Mouse (Mus musculus) ES-E14 (cell line): ENCODE data around the gene Pdcd2l. TPM values are rescaled to one million over a fixed set of nuclear protein-coding genes. Genes with fewer than 3 reads are reported as not detected.

Experiments
- DNase-seq: peaks from one replicate; pipeline ENCODE4 v3.0.0-alpha.2; 2013; ENCODE audit warnings: low read depth, low spot score
- H3K27ac ChIP-seq: 2 replicates; pipeline ENCODE4 v1.5.1; 2012; ENCODE audit warnings: low read depth, mild to moderate bottlenecking, low read length, moderate library complexity, mixed read lengths; ENCODE audit not compliant: poor library complexity, insufficient read depth, severe bottlenecking
- H3K36me3 ChIP-seq: 2 replicates; pipeline ENCODE4 v1.6.1; 2012; ENCODE audit warnings: mild to moderate bottlenecking, low read length, moderate library complexity, mixed read lengths; ENCODE audit not compliant: control insufficient read depth, poor library complexity, insufficient read depth, severe bottlenecking
- H3K4me1 ChIP-seq, 2 experiments: fragments of 150-350 bp in 1 of 2; sonication (generic) in 1 of 2; 2 replicates each; pipeline ENCODE4 v1.6.1; 2012; ENCODE audit warnings: low read length in 2 of 2, mild to moderate bottlenecking in 1 of 2, mixed read lengths in 1 of 2; ENCODE audit not compliant: control insufficient read depth in 2 of 2, insufficient read depth in 2 of 2, poor library complexity in 1 of 2
- H3K4me3 ChIP-seq, 2 experiments: fragments of 150-350 bp in 1 of 2; sonication (generic) in 1 of 2; 2 replicates each; pipeline ENCODE4 v1.5.1; 2012; ENCODE audit warnings: low read length in 2 of 2, low read depth in 1 of 2, mild to moderate bottlenecking in 1 of 2, mixed read lengths in 1 of 2; ENCODE audit not compliant: insufficient read depth in 1 of 2, poor library complexity in 1 of 2, severe bottlenecking in 1 of 2
- H3K9ac ChIP-seq: 2 replicates; pipeline ENCODE4 v1.6.1; 2012; ENCODE audit warnings: low read depth, mild to moderate bottlenecking, low read length, mixed read lengths; ENCODE audit not compliant: poor library complexity, insufficient read depth, severe bottlenecking
- H3K9me3 ChIP-seq: fragments of 150-350 bp; sonication (generic); 2 replicates; pipeline ENCODE4 v1.6.1; 2012; ENCODE audit warnings: low read depth, mild to moderate bottlenecking, low read length; ENCODE audit not compliant: control insufficient read depth, insufficient read depth
- CHD2 ChIP-seq: IDR thresholded peaks from 2 replicates; pipeline ENCODE4 v1.6.1; 2014; ENCODE audit warnings: mild to moderate bottlenecking, low read depth, low read length, inconsistent platforms
- HCFC1 ChIP-seq: IDR thresholded peaks from 2 replicates; pipeline ENCODE4 v1.6.1; 2012; ENCODE audit warnings: low read length, inconsistent platforms, borderline replicate concordance; ENCODE audit not compliant: insufficient read depth
- MAFK ChIP-seq: IDR thresholded peaks from 2 replicates; pipeline ENCODE4 v1.6.1; 2014; ENCODE audit warnings: mild to moderate bottlenecking, low read depth, low read length, inconsistent platforms; ENCODE audit not compliant: insufficient read depth
- ZC3H11A ChIP-seq: IDR thresholded peaks from 2 replicates; pipeline ENCODE4 v1.6.1; 2012; ENCODE audit warnings: low read depth, mild to moderate bottlenecking, inconsistent platforms, low read length, borderline replicate concordance
- ZNF384 ChIP-seq: IDR thresholded peaks from 2 replicates; pipeline ENCODE4 v1.6.1; 2012; ENCODE audit warnings: low read depth, low read length, inconsistent platforms
- in situ Hi-C, 2 experiments: fragments of 600-800 bp; cut with MboI; formaldehyde crosslinking; loops; one replicate each; pipeline ENCODE4 v1.15.1; 2025; ENCODE audit warnings: low sequenced_read_pairs in 2 of 2, inconsistent platforms in 1 of 2; ENCODE audit not compliant: unreplicated experiment in 2 of 2
- total RNA-seq: library from RNA; depleted of rRNA; stranded (reverse); fragments of 300-350 nt; gene quantifications from 2 replicates; pipeline ENCODE4 v1.2.3, GENCODE M21; 2012

Pdcd2l gene
- total RNA-seq, 1 experiment, result 57.7 TPM

DNA sequence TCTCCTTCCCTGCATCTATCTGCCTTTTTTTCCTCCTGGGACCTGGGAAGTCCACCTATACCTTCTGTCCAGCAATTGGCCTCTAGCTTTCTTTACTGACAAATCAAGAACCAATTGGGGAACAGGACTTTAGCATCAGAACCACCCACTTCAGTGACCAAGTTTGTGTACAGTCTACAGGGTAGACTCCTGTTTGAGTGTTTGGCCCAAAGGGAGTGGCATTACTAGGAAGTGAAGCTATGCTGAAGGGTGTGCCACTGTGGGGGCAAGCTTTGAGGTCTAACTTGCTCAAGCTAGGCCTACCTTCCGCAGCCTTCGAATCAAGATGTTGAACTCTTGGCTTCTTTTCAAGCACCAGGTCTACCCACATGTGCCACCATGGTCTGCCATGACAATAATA, 4.4 kb upstream of the Pdcd2l start:
- Histone ChIP-seq H3K27ac (no peak overlapping the region), H3K9ac (no peak overlapping the region), H3K4me3 (no peak overlapping the region), H3K36me3 (peaks cover 46% of the 10 kb centered on the region), H3K9me3 (no peaks in the 10 kb centered on the region), H3K4me1 (no peaks in the 10 kb centered on the region)
- TF ChIP-seq ZNF384 (no peak), ZC3H11A (no peak), CHD2 (no peak), MAFK (no peak)
- in situ Hi-C loops, result no loop called here
- no peak for DNase-seq

DNA sequence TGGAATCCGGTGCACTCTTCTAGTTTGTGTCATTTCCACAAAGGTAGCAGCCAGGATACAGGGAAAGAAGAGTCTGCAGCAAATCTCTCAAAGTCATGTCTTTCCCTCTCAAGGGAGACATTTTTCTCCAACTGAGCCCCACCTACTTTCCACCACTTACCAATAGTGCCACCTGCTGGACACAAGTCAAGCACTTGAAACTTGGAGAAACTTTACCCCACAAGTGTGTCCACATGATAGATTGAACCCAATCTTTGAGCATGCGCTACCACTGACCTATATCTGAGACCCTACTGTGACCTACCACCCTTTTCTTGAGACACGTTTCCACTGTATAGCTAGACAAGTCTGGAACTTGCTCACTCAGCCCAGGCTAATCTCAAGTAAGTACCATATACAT, 1.9 kb upstream of the Pdcd2l start:
- TF ChIP-seq CHD2 (no peak), HCFC1 (no peak), ZC3H11A (peak; percentile 18; the same call in 1 of the 2 replicates), ZNF384 (peak; percentile 24; the same call in 1 of the 2 replicates)
- peaks cover 26% of the 10 kb centered on the region for H3K36me3 ChIP-seq
- DNase-seq, result peak; percentile 77

DNA sequence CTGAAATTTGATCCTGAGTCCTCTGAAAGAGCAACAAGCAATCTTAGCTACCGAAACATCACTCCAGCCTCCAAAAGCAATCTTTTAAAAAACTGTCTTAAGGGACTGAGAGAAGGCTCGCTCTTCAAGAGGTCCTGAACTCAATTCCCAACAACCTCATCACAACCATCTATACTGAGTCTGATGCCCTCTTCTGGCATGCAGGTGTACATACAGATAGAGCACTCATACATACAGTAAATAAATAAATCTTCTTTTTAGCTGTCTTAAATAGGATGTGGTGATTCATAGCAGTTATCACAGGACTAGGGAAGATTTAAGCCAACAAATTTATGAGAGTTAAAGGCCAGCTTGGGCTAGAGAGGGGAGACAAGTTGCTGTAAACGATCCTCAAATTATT, 829 bp downstream of the Pdcd2l start:
- TF ChIP-seq ZNF384 (no peak), MAFK (no peak), CHD2 (no peak), ZC3H11A (no peak), HCFC1 (no peak)
- Histone ChIP-seq H3K27ac (no peak overlapping the region), H3K9me3 (no peaks in the 10 kb centered on the region), H3K4me1 (peaks cover 0 to 2% of the 10 kb centered on the region in 2 experiments; a peak in 1 of 4 replicates), H3K4me3 (peak overlapping the region; percentile 87 to 98), H3K9ac (peak overlapping the region; percentile 100), H3K36me3 (peaks cover 15% of the 10 kb centered on the region)
- in situ Hi-C loops, result no loop called here
- DNase-seq, result no peak

More for the DNA sequence above, 1.9 kb upstream of the Pdcd2l start:
- H3K4me1 ChIP-seq, result peaks cover 0 to 2% of the 10 kb centered on the region in 2 experiments; a peak in 1 of 4 replicates
- no peak overlapping the region for H3K9ac ChIP-seq
- no peak overlapping the region for H3K4me3 ChIP-seq
- in situ Hi-C loops, result no loop called here
- H3K9me3 ChIP-seq, result no peaks in the 10 kb centered on the region
- H3K27ac ChIP-seq, result no peak overlapping the region

DNA sequence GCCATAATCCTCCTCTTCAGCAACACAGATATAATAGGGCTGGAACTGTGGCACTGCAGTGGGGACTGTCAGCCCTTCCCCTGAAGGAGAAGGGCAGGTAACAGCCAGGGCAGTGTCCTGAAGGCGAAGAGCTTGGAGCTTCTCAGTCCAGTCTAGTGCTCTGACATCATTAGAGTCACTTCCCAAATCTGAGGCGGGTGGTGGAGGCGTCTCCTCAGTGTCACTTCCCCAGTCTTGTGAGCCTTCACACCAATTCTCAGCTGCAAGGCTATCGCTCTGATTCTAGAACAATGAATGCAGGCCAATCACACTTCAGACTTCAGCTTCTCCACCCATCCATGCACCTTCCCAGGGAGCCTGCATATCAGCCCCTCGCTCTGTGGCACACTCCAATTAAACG, 3.6 kb downstream of the Pdcd2l start:
- Histone ChIP-seq H3K4me1 (peaks cover 0 to 2% of the 10 kb centered on the region in 2 experiments; a peak in 1 of 4 replicates), H3K36me3 (peaks cover 29% of the 10 kb centered on the region), H3K9ac (no peak overlapping the region), H3K27ac (no peak overlapping the region), H3K4me3 (no peak overlapping the region), H3K9me3 (no peaks in the 10 kb centered on the region)
- no peak for TF ChIP-seq ZNF384
- no peak for TF ChIP-seq ZC3H11A
- TF ChIP-seq MAFK, result no peak
- DNase-seq, result no peak
- in situ Hi-C loops, result no loop called here

DNA sequence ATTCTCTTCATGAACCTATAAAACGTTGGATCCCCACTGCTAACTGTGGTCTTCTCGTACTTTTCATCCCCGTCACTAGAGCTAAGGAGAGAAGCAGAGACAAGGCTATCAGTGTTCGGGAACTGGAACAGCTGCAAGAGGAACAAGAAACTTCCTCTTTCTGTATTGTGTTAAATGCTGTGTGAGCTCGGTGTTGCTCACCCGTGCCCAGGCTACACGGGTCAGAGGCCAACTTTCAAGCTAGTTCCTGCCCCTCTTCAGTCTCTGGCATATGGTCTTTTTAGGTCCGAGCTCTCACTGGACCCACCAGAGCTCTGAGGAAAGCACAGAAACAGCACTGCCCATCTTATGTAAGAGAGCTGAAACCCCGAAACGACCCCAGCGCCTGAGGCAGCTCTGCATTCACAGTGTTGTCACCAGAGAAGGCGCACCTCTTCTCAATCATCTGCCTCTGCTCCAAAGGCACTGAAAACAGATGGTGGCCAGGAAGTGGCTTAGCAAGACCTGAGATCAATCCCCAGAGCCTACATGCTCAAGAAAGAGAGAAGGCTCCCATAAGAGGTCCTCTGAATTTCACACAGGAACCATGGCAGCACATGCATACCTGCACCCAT, 7.0 kb downstream of the Pdcd2l start:
- no peak overlapping the region for H3K9ac ChIP-seq
- H3K36me3 ChIP-seq, result peaks cover 46% of the 10 kb centered on the region
- in situ Hi-C loops, result no loop called here
- no peak overlapping the region for H3K27ac ChIP-seq
- H3K9me3 ChIP-seq, result no peaks in the 10 kb centered on the region
- 0 out of 4 replicates have a peak, but pooled peaks cover 0 to 2% of the 10 kb centered on the region in 2 experiments for H3K4me1 ChIP-seq
- no peak overlapping the region for H3K4me3 ChIP-seq
- no peak for DNase-seq
- TF ChIP-seq CHD2 (no peak), MAFK (no peak), HCFC1 (no peak), ZC3H11A (no peak), ZNF384 (no peak)
